Mouse (Mus musculus) myocyte (in vitro differentiated cells): ENCODE measurements around the gene Shq1.

Source experiments
- MYOD1 ChIP-seq, 3 experiments: IDR thresholded peaks; one replicate each; pipeline ENCODE4 v1.6.1; 2011; ENCODE audit warnings: control low read depth in 2 of 3, low read depth in 2 of 3, mild to moderate bottlenecking in 2 of 3, moderate library complexity in 1 of 3; ENCODE audit not compliant: insufficient read length in 2 of 3, control insufficient read depth in 1 of 3
- TCF12 ChIP-seq: IDR thresholded peaks from one replicate; pipeline ENCODE4 v1.6.1; 2011; ENCODE audit warnings: mild to moderate bottlenecking, control low read depth; ENCODE audit not compliant: poor library complexity, insufficient read depth, severe bottlenecking

DNA sequence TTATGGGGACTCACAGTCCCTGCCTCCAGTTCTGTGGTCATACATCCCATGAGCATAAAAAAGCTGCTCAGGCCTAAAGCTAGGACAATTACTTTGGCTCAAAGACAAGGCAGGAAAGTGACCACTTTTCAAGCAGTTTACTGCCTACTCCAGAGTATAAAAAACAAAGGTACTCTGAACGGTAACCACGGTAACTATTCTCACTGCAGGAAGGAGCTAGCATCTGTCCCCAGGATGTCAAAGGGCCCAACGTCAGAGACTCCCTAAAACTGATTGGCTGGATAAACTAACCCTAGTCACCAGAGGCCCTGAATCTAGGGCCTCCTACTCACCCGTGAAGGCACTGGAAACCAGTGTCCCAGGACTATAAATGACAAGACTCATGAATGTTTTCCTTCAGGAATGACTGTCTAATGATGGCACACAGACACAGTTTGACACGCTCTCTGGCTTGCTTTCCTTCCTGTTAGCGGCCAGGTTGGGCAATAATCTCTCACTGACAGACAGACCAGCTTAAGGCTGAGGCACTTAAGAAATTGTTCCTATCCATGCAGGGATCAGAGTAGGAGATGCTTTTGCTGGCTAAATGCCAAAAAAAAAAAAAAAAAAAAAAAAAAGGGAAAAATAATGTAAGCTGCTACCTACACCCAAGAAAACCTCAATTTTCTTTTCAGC, 57.2 kb downstream of the Shq1 start:
- TF ChIP-seq TCF12 (no peak), MYOD1 (IDR thresholded peaks at IDR 0.05; ENCODE audit: control insufficient read depth in 1 of 3, insufficient read length in 2 of 3, low read depth in 2 of 3) (no peak)
